Mouse (Mus musculus) forebrain, embryonic 11.5 days (tissue): ENCODE data around the gene Rnf103. TPM values are rescaled to one million over a fixed set of nuclear protein-coding genes. Genes with fewer than 3 reads are reported as not detected.
"Not testable (repeated sequence)": the region's sequence is repeated elsewhere in the genome, so short reads cannot be mapped to it uniquely, and the experiment has no call there.

Source experiments
- ATAC-seq: fragments of 200-750 bp; cut with Nextera tagmentation; replicated peaks from 2 replicates; pipeline ENCODE4 v1.8.0; 2017; ENCODE audit warnings: moderate TSS enrichment; ENCODE audit not compliant: low FRiP score
- DNase-seq: peaks from one replicate; pipeline ENCODE4 v3.0.0-alpha.2; 2017; ENCODE audit warnings: low spot score
- H3K27ac ChIP-seq: fragments of 300-500 bp; sonication (generic); 2 replicates; pipeline ENCODE4 v1.5.1; 2014; ENCODE audit warnings: low read depth, low read length
- H3K27me3 ChIP-seq: fragments of 300-500 bp; sonication (generic); 2 replicates; pipeline ENCODE4 v1.6.1; 2014; ENCODE audit warnings: mild to moderate bottlenecking, low read length, mixed read lengths; ENCODE audit not compliant: control insufficient read depth, insufficient read depth
- H3K36me3 ChIP-seq: fragments of 300-500 bp; sonication (generic); 2 replicates; pipeline ENCODE4 v1.6.1; 2014; ENCODE audit warnings: mild to moderate bottlenecking, low read length, moderate library complexity, mixed read lengths; ENCODE audit not compliant: control insufficient read depth, insufficient read depth
- H3K4me1 ChIP-seq: fragments of 300-500 bp; sonication (generic); replicated peaks from 2 replicates; pipeline ENCODE4 v1.6.1; 2014; ENCODE audit warnings: low read length, mixed read lengths; ENCODE audit not compliant: control insufficient read depth, insufficient read depth
- H3K4me2 ChIP-seq: fragments of 300-500 bp; sonication (generic); 2 replicates; pipeline ENCODE4 v1.6.1; 2014; ENCODE audit warnings: low read depth, mild to moderate bottlenecking, low read length, moderate library complexity, mixed read lengths; ENCODE audit not compliant: severe bottlenecking
- H3K4me3 ChIP-seq: fragments of 300-500 bp; sonication (generic); 2 replicates; pipeline ENCODE4 v1.5.1; 2014; ENCODE audit warnings: low read depth, low read length
- H3K9ac ChIP-seq: fragments of 300-500 bp; sonication (generic); 2 replicates; pipeline ENCODE4 v1.6.1; 2014; ENCODE audit warnings: low read length
- H3K9me3 ChIP-seq: fragments of 300-500 bp; sonication (generic); 2 replicates; pipeline ENCODE4 v1.6.1; 2016; ENCODE audit warnings: low read length, mixed read lengths; ENCODE audit not compliant: control insufficient read depth
- WGBS: fragments of 180-500 bp; shearing (Covaris S2); extraction: QIAGEN DNeasy Blood & Tissue Kit; methylation state at CpG from one replicate; pipeline ENCODE4 v1.1.7; 2014; 5-methylcytosine and 5-hydroxymethylcytosine counted together
- polyA plus RNA-seq: library from polyadenylated mRNA; unstranded; fragments of >200 nt; fragmentation: Nextera tagmentation; extraction: Ambion mirVana; gene quantifications from 2 replicates; pipeline ENCODE4 v1.2.1, GENCODE M21; 2014

The Rnf103 gene
- 17.9 and 18.9 TPM in 2 replicates for polyA plus RNA-seq

- Histone ChIP-seq H3K27ac (peak within 1 kb of the TSS; percentile 91), H3K9ac (peak within 1 kb of the TSS; percentile 90), H3K36me3 (no peaks in the 10 kb centered on the region), H3K9me3 (no peaks in the 10 kb centered on the region), H3K4me1 (no peaks in the 10 kb centered on the region), H3K27me3 (no peaks in the 10 kb centered on the region), H3K4me2 (peak within 1 kb of the TSS; percentile 57), H3K4me3 (peak within 1 kb of the TSS; percentile 79)
- under 1% methylated on average over 72 of the region's 79 CpGs for WGBS
- DNase-seq (peak; percentile 99), ATAC-seq (peak; percentile 98)
These were observed at the start of gene Rnf103 for GRCm38 (mm10) chr6:71493675-71494340. TSS of gene Rnf103 (plus strand) at chr6:71493894.

DNA sequence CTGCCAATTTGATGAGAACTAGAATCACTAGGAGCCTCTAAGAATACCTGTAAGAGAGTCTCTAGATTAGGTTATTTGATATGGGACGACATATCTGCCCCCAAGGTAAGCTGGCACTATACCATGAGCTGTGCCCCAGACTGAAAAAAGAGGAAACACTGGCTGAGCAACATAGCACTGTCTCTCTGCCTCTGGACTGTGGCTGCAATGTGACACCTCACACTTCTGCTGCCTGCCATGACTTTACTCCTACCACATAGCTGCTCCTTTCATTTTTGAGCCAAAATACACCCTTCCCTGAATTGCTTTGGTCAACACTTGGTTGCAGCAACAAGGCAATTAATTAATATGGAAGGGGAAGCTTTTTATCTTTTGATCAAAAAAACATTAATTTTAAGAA lies 48.9 kb upstream of the Rnf103 start:
- ATAC-seq = no peak
- no peak overlapping the region for H3K4me2 ChIP-seq
- WGBS = 57% methylated on average over 1 of the region's 1 CpGs

DNA sequence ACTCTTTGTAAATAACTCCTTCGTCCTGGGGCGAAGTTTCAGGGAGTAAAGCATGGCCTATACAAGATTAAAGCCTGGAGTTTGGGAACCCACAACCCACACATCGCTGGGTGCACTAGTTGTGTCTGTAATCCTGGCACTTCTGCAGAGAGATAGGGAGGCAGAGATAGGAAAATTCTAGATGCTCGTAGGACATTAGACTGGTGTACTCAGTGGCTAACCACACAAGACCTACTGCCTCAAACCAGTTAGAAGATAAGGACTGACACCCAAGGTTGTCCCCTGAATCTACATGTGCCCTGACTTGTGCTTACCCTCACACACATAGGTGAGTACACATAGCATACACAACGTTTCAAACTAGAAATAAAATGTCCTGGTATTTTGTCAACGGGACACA lies 48.1 kb upstream of the Rnf103 start:
- DNase-seq (no peak), ATAC-seq (no peak)
- Histone ChIP-seq H3K9me3 (no peaks in the 10 kb centered on the region), H3K4me1 (peaks cover 6% of the 10 kb centered on the region; the same call in 1 of the 2 replicates), H3K27me3 (no peaks in the 10 kb centered on the region), H3K9ac (no peak overlapping the region), H3K4me3 (no peak overlapping the region), H3K4me2 (no peak overlapping the region), H3K36me3 (no peaks in the 10 kb centered on the region), H3K27ac (no peak overlapping the region)
- 89% methylated on average over 6 of the region's 6 CpGs for WGBS

More for the DNA sequence above, 48.9 kb upstream of the Rnf103 start:
- no peak overlapping the region for H3K9ac ChIP-seq
- H3K4me3 ChIP-seq = no peak overlapping the region
- H3K36me3 ChIP-seq = no peaks in the 10 kb centered on the region
- H3K27ac ChIP-seq = no peak overlapping the region
- H3K9me3 ChIP-seq = no peaks in the 10 kb centered on the region
- no peak for DNase-seq
- peaks cover 6% of the 10 kb centered on the region; the same call in 1 of the 2 replicates for H3K4me1 ChIP-seq
- H3K27me3 ChIP-seq = no peaks in the 10 kb centered on the region

GRCm38 (mm10) chr6:71452792-71453191 lies 40.9 kb upstream of the Rnf103 start:
- DNase-seq (no peak), ATAC-seq (no peak)
- no peaks in the 10 kb centered on the region for H3K27me3 ChIP-seq
- 88% methylated on average over 2 of the region's 2 CpGs for WGBS
- H3K4me2 ChIP-seq = no peak overlapping the region
- no peak overlapping the region for H3K4me3 ChIP-seq
- H3K9ac ChIP-seq = no peak overlapping the region
- no peaks in the 10 kb centered on the region for H3K9me3 ChIP-seq
- H3K4me1 ChIP-seq = no peaks in the 10 kb centered on the region
- no peaks in the 10 kb centered on the region for H3K36me3 ChIP-seq
- H3K27ac ChIP-seq = no peak overlapping the region

GRCm38 (mm10) chr6:71453983-71454739 lies 39.5 kb upstream of the Rnf103 start:
- not testable (repeated sequence) for ATAC-seq, H3K27ac ChIP-seq, H3K27me3 ChIP-seq, H3K36me3 ChIP-seq, H3K4me1 ChIP-seq, DNase-seq, H3K9me3 ChIP-seq, H3K4me2 ChIP-seq, H3K9ac ChIP-seq, H3K4me3 ChIP-seq

DNA sequence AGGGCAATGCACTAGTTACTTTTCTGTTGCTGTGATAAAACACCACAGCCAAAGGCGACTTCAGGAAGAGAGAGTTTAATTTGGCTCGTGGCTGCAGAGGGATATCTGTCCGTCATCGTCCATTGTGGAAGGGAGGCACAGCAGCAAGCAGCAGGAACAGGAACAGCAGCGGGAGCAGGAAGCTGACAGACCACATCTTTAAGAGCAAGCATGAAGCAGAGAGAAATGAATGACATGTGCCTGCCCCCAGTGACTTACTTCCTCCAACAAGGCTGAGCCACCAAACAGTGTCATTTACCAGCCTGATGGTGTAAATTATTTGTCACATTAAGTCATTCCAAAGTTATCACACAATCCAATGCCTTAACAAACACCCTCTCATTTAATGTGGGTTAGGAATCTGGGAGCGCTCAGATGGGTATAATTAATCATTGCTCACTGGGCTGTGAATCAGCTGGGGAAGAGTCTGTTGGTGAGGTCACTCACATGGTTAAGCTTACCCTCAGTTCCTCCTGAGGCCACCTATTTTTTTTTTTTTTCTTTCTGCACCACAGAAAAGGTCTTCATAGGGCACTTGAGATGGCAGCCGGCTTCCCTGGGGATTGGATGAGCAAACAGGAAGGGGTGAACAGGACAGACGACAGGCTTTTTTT lies 35.6 kb upstream of the Rnf103 start:
- no peak overlapping the region for H3K27ac ChIP-seq
- no peak for DNase-seq
- WGBS = 81% methylated on average over 8 of the region's 8 CpGs
- H3K9ac ChIP-seq = no peak overlapping the region
- H3K36me3 ChIP-seq = no peaks in the 10 kb centered on the region
- H3K27me3 ChIP-seq = no peaks in the 10 kb centered on the region
- H3K4me2 ChIP-seq = no peak overlapping the region
- ATAC-seq = no peak
- no peak overlapping the region for H3K4me3 ChIP-seq
- H3K4me1 ChIP-seq = no peaks in the 10 kb centered on the region
- H3K9me3 ChIP-seq = no peaks in the 10 kb centered on the region

DNA sequence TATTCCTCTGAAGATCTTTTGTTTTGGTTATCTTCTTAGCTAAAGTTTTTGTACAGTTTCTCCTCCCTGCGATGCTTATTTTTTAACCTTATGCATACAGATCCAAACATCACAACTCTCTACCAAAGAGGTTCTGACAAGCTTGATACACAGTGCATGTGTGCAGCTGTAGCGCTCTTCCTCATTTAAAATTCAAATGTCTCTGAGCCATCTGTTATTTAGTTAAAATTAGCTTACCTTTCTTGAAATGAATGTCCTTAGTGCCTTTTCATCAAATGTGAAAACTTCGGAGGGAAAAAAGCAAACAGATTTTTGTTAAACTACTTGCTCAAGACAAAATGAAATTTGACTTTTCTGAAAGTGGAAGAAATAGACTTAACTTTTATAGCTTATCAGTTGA lies 28.5 kb upstream of the Rnf103 start:
- no peaks in the 10 kb centered on the region for H3K27me3 ChIP-seq
- no peaks in the 10 kb centered on the region for H3K4me1 ChIP-seq
- no peaks in the 10 kb centered on the region for H3K36me3 ChIP-seq
- ATAC-seq (no peak), DNase-seq (no peak)
- H3K9me3 ChIP-seq = no peaks in the 10 kb centered on the region
- H3K27ac ChIP-seq = no peak overlapping the region
- WGBS = 84% methylated on average over 3 of the region's 3 CpGs
- H3K9ac ChIP-seq = no peak overlapping the region
- no peak overlapping the region for H3K4me3 ChIP-seq
- no peak overlapping the region for H3K4me2 ChIP-seq

DNA sequence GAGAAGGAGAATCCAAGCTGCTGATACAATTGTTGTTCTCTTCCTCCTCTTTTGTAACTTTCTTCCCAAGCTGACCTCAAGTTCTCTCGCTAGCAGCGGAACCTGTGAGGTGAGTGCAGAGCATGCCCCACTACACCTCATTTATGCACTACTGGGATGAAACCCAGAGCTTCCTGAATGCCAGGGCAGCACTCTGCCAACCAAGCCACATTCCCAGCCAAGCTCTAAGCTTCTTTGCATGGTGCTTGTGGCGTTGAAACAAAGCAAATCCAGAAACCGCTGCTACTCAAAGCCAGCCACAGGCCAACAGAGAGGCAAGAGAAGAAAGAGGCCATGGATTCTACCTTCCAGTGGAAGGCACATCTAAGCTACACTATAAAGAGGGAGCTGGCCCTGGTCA lies 25.9 kb upstream of the Rnf103 start:
- Histone ChIP-seq H3K27ac (no peak overlapping the region), H3K4me2 (no peak overlapping the region), H3K4me1 (no peaks in the 10 kb centered on the region), H3K27me3 (no peaks in the 10 kb centered on the region), H3K9me3 (no peaks in the 10 kb centered on the region), H3K36me3 (no peaks in the 10 kb centered on the region), H3K4me3 (no peak overlapping the region), H3K9ac (no peak overlapping the region)
- DNase-seq (no peak), ATAC-seq (no peak)
- 75% methylated on average over 4 of the region's 4 CpGs for WGBS
